Mouse (Mus musculus) large intestine, adult 2 months (tissue): Measurements from ENCODE around the gene Dcaf4. TPM values are rescaled to one million over a fixed set of nuclear protein-coding genes. Genes with fewer than 3 reads are reported as not detected.
A peak's percentile ranks its signal among the peaks of the same experiment; 100 is the strongest.

Experiments used
- DNase-seq: peaks from one replicate; pipeline ENCODE4 v3.0.0-alpha.2; 2012; ENCODE audit warnings: low read depth, low spot score
- WGBS: fragments of 180-500 bp; shearing (Covaris S2); methylation state at CpG from one replicate; pipeline ENCODE4 v1.1.7; 2018; 5-methylcytosine and 5-hydroxymethylcytosine counted together
- polyA plus RNA-seq: library from polyadenylated mRNA; depleted of rRNA; stranded (reverse); fragments of >200 nt; gene quantifications from 2 replicates; pipeline ENCODE4 v1.2.3, GENCODE M21; 2012

The Dcaf4 gene
- polyA plus RNA-seq, 1 experiment, result 13.5 TPM

DNA sequence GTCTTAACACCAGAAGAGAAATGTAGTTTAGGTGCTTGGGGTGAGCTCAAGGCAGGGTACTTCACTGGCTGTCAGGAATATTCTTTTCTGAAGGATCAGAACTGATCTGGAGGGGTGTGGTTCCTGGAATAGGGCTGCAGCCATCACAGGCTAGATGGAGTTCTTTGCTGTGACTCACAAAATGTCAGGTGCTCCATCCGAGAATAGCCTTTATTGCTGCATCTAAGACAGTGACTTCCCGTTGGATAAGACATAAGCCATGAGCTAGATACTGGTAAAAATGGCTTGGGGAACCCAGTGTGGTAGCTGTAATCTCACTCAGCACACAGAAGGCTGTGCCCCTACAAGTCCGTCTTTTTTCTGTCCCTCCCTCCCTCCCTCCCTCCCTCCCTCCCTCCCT, 13.9 kb downstream of the Dcaf4 start:
- 68% methylated on average over 3 of the region's 3 CpGs for WGBS
- DNase-seq, result no peak

DNA sequence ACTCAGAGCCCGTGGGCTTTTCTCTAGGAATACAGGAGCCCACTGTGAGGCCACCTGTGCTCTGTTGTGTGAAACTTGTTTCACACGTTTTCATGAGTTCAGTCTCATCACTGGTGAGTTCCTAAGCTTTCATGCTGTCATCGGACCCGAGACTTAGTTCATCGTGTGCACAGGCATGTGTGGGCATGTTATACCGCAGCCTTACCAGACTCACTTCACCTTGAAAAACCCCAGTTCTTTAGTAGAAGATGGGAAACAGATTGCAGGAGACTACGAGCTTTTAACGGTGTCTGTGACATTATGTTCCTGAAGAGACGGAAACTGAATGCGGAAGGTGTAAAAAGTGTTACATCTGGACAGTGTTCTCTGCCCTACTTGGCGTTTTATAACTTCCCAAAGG, 15.2 kb downstream of the Dcaf4 start:
- WGBS, result 84% methylated on average over 11 of the region's 11 CpGs
- DNase-seq, result no peak

DNA sequence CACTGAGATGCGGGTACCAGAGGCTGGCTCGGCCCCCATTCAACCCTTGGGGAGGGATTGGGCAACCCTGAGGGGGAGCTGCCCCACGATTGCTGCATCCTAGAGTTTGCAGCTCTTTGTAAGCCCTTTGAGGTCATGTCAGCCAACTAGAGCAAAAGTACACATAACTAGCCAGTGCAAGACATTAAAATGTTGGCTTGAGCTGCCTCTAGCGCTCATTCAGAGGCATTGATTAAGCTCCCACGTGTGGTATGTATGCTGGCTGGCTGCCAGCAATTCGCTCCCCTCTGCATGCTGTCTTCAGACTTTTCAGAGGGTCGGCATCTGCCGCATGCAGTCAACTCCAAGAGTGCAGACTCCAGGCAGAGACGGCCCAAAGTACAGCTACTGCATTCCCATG, 15.8 kb downstream of the Dcaf4 start:
- WGBS, result 80% methylated on average over 9 of the region's 9 CpGs
- DNase-seq, result no peak

DNA sequence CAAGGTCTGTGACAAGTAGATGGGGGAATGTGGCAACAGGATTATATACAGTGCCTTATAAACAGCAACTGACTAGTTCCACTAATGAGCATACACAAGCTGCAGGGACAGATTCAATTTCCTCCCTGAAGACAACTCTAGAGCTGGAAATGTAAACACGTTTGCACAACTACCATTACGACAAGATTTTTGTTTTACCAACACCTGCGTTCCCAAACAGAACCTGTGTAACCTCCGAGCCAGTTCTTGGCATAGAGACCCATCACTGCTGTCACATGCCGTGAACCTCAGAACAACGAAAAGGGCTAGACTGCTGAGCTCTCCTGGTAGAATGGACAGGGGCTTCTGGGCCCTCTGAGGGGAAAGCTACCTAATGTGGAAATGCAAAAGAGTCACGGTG, 23.7 kb downstream of the Dcaf4 start:
- WGBS, result 66% methylated on average over 7 of the region's 7 CpGs
- no peak for DNase-seq

DNA sequence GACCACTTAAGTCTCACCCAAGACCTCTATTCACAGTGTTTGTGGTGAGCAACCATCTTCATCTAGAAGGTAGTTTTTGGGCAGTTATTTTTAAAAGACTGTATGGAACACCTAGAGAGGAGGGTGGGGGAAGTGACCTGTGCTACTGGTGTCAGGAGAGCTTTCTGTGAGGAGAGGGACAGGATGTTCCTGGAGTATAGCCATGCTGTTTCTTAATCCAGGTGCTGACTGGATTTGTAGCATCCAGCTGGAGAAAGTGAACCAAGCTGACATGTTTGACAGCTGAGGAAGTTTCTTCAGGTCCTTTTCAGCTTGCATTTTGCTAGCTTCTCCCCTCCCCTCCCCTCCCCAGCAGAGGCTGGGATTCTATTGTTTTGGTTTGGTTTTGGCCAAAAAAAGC, 24.5 kb downstream of the Dcaf4 start:
- DNase-seq, result no peak

DNA sequence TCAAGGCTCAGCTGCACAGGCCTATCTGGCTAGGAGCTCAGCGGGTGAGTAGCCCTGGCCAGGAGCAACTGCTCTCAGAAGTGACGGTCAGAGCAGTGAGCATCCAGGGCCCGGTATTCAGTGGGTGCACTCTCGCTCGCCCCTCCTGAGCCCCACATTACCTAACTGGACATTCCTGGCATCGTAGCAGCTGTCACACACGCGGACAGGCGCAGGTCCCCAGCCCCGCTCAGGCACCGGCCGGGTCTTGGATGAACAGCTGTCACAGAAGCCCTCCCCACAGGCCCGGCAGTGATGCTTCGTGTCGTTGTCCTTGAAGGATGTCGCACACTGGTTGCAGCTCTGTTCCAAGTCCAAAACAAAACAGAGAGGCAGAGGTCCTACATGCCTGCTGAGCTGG, 31.0 kb downstream of the Dcaf4 start:
- DNase-seq, result no peak
- WGBS, result 93% methylated on average over 16 of the region's 16 CpGs

DNA sequence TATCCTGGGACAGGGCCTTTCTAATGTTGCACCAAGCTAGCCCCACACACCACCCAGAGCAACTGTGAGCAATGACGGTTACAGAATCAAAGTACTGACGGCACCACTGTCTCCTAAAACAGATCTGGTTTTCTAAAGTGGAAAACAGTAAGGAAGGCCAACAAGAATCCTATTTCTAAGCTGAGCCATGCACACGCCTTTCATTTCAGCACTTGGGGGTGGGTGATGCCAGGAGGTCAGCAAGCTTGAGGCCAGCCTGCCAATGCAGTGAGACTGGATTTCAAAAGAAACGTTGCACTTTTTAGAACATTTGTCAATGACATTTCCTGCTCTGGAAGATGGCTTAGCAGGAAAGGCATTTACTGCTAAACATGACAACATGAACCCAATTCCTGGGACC, 33.5 kb downstream of the Dcaf4 start:
- WGBS, result 82% methylated on average over 4 of the region's 4 CpGs
- DNase-seq, result no peak

DNA sequence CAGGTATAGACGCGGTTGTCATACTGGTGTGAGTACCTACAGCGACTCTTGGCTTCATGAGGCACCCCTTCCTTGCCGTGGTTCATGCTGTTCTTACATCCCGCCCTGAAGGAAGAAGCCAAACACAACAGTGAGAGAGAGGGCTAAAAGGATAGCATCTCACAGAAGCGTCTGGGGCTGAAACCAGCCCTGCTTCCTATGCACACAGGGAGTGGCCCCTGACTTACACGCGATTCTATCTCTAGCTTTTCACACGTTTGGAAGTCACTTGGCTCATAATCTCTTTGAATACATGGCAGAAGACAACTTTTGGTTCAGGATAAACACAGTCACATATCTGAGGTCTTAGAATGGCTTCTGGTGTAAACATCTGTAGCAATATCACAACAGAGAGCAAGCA, 35.3 kb downstream of the Dcaf4 start:
- 74% methylated on average over 9 of the region's 9 CpGs for WGBS
- no peak for DNase-seq

DNA sequence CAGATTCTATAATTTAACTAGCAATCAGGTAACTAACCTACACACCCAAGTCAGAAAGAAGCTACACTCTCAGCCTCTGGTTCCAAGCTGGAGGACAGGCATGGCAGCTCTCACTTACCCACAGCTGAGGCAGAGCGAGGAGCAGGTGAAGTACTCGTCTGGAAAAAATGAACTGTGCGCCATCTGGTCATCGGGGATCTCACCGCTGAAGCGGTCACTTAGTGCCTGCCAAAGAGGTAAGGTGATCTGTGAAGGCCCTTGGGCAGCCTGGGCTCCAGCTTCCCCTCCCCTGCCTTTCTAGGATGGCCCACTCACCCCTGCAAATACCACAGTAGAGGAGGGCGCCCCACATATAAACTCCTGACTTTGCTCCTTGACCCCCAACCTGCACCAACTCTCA, 38.2 kb downstream of the Dcaf4 start:
- no peak for DNase-seq
- WGBS, result 96% methylated on average over 7 of the region's 7 CpGs

DNA sequence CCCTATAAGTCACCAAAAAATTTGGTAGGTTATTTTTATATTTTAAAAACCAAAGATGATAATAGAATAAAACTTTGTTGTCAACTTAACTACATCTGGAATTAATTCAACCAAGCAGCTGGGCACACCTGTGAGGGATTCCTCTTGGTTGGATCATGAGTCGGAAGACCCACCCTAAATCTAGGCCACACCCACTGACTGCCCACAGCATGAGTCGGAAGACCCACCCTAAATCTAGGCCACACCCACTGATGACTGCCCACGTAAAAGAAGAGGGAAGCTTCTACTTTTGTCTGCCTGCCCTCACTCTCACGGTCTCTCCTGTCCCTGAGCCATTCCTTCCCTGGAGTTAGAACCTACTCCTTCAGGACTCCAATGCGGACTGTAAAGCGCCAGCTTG, 39.9 kb downstream of the Dcaf4 start:
- DNase-seq, result no peak
- WGBS, result 56% methylated on average over 6 of the region's 6 CpGs

DNA sequence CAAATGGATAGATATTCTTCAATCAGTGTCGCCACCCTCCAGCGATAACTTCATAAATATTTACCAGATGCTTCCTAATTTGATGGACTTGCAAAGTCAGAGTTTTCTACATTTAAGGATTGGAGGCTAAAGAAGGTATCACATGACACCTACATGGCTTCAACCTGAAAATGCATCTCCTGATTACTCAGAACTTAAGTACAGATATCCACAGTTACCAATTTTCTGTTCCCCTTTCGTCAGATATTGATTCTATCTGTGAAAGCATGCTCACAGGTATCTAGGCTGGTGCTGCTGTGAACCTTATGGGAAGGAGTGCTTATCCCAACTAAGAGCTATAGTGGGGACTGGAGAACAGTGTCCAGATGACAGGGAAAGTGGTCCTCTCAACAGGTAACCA, 42.3 kb downstream of the Dcaf4 start:
- WGBS, result 94% methylated on average over 3 of the region's 3 CpGs
- DNase-seq, result no peak

DNA sequence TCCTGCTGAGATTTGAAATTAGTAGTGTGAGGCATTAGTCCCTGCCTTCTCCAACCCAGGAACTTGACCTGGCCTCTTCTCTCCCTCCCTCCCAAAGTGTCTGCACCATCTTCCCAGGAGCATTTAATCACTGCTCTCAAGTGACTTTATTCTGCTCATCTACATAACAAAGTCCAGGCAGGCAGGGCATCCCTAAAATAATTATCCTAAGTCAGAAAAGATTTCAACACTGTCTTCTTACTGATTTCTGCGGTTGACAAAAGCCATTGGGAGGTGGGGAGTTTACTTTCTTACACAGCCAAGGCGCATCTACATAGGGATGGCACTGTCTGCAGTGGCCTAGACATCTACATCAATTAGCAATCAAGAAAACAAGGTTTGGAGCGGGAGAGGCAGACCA, 49.6 kb downstream of the Dcaf4 start:
- 83% methylated on average over 3 of the region's 3 CpGs for WGBS
- DNase-seq, result no peak

DNA sequence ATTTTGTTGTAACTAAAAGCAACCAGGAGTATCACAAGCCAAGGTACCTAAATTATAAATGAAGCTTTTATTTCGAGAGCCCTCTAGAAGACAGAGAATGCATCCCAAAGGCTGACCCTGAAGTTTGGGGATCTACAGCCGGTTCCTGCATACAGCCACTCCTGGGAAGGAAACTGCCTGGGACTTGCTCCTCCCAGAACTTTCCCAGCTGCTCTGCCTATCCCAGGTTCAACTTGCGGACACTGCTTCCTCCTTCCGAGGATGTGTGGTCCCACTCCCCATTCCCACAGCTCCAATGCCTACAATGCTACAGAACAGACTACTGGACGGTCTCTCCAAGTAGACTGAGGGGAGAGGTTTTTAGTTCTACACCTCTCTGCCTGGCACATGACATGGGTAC, 52.5 kb downstream of the Dcaf4 start:
- WGBS, result 66% methylated on average over 5 of the region's 5 CpGs
- DNase-seq, result no peak

DNA sequence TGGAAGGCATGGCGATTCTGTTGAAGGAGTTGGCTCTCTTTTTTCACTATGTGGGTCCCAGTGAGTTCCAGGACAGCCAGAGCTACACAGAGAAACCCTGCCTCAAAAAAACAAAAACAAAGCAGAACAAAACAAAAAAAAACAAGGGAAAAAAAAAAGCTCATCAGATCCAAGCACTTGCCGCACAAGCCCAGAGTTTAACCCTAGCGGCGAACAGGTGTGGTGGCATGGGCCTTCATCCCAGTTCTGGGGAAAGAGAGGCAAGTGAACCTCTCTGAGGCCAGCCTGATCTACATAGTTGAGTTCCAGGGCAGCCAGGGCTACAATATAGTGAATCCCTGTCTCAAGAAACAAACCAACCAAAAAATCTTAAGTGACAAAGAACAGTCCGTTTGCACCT, 57.2 kb downstream of the Dcaf4 start:
- 94% methylated on average over 5 of the region's 5 CpGs for WGBS
- DNase-seq, result no peak

DNA sequence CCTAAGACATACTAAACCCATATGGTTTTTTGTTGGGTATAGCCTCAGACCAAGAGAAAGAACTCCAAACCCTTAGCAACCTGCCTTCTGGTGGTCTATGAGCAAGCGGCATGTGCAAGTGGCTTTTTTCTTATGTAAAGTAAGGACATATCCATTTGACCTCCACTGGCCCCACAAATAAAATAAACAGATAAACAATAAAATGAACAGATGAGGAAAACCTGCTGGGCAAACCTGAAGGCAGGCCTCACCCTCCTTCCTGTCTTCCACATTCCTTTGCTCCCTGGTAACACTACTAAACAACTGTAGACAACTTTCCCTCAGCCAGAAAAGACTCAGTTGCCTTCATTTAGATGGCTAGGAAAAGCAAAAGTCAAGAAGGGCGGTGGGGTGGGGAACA, 58.1 kb downstream of the Dcaf4 start:
- WGBS, result 82% methylated on average over 2 of the region's 2 CpGs
- no peak for DNase-seq

DNA sequence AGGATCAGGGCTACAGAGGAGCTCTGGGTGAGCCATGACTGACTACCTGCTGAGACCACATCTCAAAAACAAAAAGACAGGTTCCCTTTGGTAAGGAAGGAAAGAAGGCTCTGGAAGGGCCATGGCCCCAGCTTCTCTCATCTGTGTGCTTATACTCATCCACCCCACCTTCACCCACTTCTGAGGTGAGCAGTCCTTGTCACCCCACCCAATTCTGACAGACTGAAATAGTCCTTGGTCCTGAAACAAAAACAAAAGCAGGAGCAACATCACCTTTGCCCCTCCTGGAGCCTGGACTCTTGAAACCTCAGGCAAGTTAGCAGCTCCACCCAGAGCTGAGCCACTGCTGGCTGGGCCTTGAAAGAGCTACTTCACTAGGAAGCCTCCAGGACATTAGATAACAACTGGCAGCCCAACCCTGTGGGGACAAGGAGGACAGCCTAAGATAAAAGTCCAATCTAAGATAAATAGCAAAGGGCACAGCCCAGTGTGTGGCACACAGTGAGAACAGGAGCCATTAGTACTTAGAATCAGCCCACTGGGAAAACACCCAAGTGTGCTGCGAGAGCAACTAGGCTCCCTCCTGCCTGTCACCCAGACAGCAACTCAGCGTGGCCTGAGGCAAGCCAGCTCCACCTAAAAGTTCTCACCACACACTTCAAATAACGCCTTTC, 58.8 kb downstream of the Dcaf4 start:
- DNase-seq, result peak; percentile 87

DNA sequence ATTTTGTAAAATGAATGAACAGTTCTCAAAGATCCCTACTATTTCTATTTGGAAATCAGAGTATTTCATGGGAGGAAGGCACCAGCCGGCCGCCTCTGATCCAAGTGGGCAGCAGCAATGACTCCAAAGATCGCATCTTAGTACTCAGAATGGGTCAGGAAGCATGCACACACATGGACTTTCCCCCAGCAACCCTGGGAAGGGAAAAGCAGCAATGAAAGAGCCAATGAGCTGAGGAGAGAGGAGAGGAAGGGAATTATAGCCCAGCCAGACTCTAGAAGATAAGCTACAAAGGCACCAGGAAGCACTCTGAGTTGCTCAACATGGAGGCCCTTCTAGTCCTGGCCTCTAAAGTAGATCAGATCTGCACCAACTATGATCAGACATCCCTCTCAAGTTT, 60.0 kb downstream of the Dcaf4 start:
- WGBS, result 62% methylated on average over 3 of the region's 3 CpGs
- no peak for DNase-seq

More for the DNA sequence above, 58.8 kb downstream of the Dcaf4 start:
- 18% methylated on average over 3 of the region's 3 CpGs for WGBS

DNA sequence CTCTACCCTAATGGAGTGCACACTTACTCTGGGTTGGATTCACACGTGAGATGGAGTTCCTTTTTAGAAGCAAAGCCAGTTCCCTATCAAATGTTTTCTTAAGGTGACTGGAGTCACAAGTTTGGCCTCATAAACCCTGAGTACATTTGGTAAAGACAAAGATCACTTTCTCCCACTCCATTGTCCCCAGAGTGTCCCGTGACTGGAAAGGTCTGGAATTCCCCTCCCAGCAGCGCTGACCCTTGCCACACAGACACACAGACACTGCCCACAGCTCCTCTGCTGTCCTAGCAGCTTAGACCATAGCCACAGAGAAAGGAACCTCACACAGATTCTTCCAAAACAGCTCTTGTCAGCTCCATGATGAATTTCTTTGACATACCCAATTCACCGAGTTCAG, 61.8 kb downstream of the Dcaf4 start:
- WGBS, result 33% methylated on average over 4 of the region's 4 CpGs
- no peak for DNase-seq

DNA sequence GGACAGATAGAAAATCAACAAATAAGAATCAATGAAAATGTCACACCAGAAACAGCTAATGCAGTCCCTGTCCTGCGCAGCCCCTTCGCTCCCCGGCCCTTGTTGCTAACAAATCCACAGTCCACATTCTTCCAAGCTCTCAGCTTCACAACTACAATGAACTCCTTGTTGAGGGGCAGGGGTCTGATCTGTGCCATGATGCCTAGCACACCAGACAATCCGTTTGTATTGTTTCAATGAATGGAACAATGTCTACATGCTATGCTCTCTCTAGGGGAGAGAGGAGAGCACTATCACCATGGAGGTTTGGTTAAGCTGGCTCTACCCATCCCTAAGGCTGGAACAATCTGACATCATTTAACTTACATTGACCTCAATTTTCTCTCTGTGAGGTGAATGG, 62.5 kb downstream of the Dcaf4 start:
- DNase-seq, result no peak
- WGBS, result 90% methylated on average over 4 of the region's 4 CpGs

DNA sequence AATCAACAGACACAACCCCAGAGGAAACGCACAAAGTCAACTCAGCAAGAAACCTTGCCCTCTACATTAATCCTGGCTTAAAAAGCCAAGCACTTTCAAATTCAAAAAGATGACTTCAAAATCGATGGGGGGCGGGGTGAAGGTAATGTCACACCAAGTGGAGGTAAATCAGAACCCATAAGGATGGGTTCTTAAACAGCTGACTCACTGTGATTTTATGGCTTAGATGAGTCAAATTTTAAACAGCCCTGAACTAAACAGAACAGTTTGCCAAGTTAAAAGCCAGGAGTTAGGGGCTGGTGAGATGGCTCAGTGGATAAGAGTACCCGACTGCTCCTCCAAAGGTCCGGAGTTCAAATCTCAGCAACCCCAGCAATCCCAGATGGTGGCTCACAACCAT, 66.4 kb downstream of the Dcaf4 start:
- no peak for DNase-seq
- 69% methylated on average over 5 of the region's 5 CpGs for WGBS
